Mouse (Mus musculus) G1E (cell line): ENCODE measurements around the gene Slc13a4. TPM values are rescaled to one million over a fixed set of nuclear protein-coding genes. Genes with fewer than 3 reads are reported as not detected.

ENCODE experiments used
- ATAC-seq: 2 replicates; pipeline ENCODE4 v1.8.0; 2016; ENCODE audit warnings: mild to moderate bottlenecking; ENCODE audit not compliant: insufficient number of reproducible peaks, poor library complexity, low FRiP score, severe bottlenecking; ENCODE audit errors: extremely low read depth
- DNase-seq: peaks from one replicate; pipeline ENCODE4 v3.0.0; 2012; ENCODE audit warnings: low spot score
- H3K27me3 ChIP-seq: 2 replicates; pipeline ENCODE4 v1.6.1; 2012; ENCODE audit warnings: mild to moderate bottlenecking, low read length, inconsistent platforms; ENCODE audit not compliant: insufficient read depth
- H3K36me3 ChIP-seq: replicated peaks from 2 replicates; pipeline ENCODE3; 2012; ENCODE audit warnings: mild to moderate bottlenecking, inconsistent platforms
- H3K4me1 ChIP-seq: 2 replicates; pipeline ENCODE4 v1.6.1; 2012; ENCODE audit warnings: low read depth, low read length, inconsistent platforms, mixed read lengths; ENCODE audit not compliant: insufficient read depth
- H3K4me3 ChIP-seq: 2 replicates; pipeline ENCODE4 v1.5.1; 2012; ENCODE audit warnings: low read depth, mild to moderate bottlenecking, inconsistent platforms, low read length, moderate library complexity, mixed read lengths
- H3K9me3 ChIP-seq: replicated peaks from 2 replicates; pipeline ENCODE4 v1.6.1; 2012; ENCODE audit warnings: inconsistent platforms
- CTCF ChIP-seq: IDR thresholded peaks from 2 replicates; pipeline ENCODE4 v1.5.1; 2012; ENCODE audit warnings: low read depth, low read length, inconsistent platforms, mixed read lengths
- GATA1 ChIP-seq: IDR thresholded peaks from 2 replicates; pipeline ENCODE4 v1.6.1; 2012; ENCODE audit warnings: borderline replicate concordance, low read length, inconsistent platforms, mixed read lengths
- GATA2 ChIP-seq: IDR thresholded peaks from 2 replicates; pipeline ENCODE4 v1.6.1; 2012; ENCODE audit warnings: low read depth, low read length, inconsistent platforms, borderline replicate concordance
- POLR2AphosphoS5 ChIP-seq: IDR thresholded peaks from 2 replicates; pipeline ENCODE4 v1.6.1; 2012; ENCODE audit warnings: low read depth, low read length, inconsistent platforms; ENCODE audit not compliant: insufficient replicate concordance
- TAL1 ChIP-seq: conservative IDR thresholded peaks from 2 replicates; pipeline ENCODE4 v1.6.1; 2012; ENCODE audit warnings: low read depth, low read length, inconsistent platforms, mixed read lengths
- polyA plus RNA-seq: library from polyadenylated mRNA; stranded (reverse); fragments of >175 nt; gene quantifications from 2 replicates; pipeline ENCODE4 v1.2.3, GENCODE M21; 2012
- total RNA-seq, 2 experiments: library from RNA; stranded (forward) in 1 of 2; stranded (reverse) in 1 of 2; fragments of 200-1000 nt in 1 of 2; fragments of >200 nt in 1 of 2; fragmentation: Nextera tagmentation in 1 of 2; gene quantifications; 2 replicates each; pipeline ENCODE4 v1.2.3; 2014 to 2017

Slc13a4 gene
- total and polyA plus RNA-seq, 3 experiments, result 0.05 TPM; not detected in 2

GRCm38 (mm10) chr6:35297516-35298227, 10.3 kb downstream of the Slc13a4 start:
- H3K36me3 ChIP-seq, result no peaks in the 10 kb centered on the region
- H3K27me3 ChIP-seq, result peaks cover 33% of the 10 kb centered on the region
- H3K4me1 ChIP-seq, result no peaks in the 10 kb centered on the region; the same call in 1 of the 2 replicates
- H3K4me3 ChIP-seq, result no peak overlapping the region
- DNase-seq, result no peak
- no peak for ATAC-seq
- TF ChIP-seq GATA1, result no peak
- no peak for TF ChIP-seq GATA2
- TF ChIP-seq POLR2AphosphoS5, result no peak
- TF ChIP-seq TAL1, result no peak
- TF ChIP-seq CTCF, result no peak
- no peaks in the 10 kb centered on the region for H3K9me3 ChIP-seq

GRCm38 (mm10) chr6:35297001-35297400, 10.9 kb downstream of the Slc13a4 start:
- no peak for DNase-seq
- no peak overlapping the region for H3K4me3 ChIP-seq
- no peak for ATAC-seq
- no peaks in the 10 kb centered on the region; the same call in 1 of the 2 replicates for H3K4me1 ChIP-seq
- TF ChIP-seq TAL1 (no peak), GATA2 (no peak), POLR2AphosphoS5 (no peak), CTCF (no peak), GATA1 (no peak)
- no peaks in the 10 kb centered on the region for H3K36me3 ChIP-seq
- no peaks in the 10 kb centered on the region for H3K9me3 ChIP-seq
- H3K27me3 ChIP-seq, result peaks cover 35% of the 10 kb centered on the region

GRCm38 (mm10) chr6:35294964-35295363, 13.0 kb downstream of the Slc13a4 start:
- H3K9me3 ChIP-seq, result no peaks in the 10 kb centered on the region
- H3K27me3 ChIP-seq, result peaks cover 34% of the 10 kb centered on the region
- no peak for TF ChIP-seq CTCF
- TF ChIP-seq TAL1, result no peak
- no peak for TF ChIP-seq POLR2AphosphoS5
- no peak for TF ChIP-seq GATA1
- TF ChIP-seq GATA2, result no peak
- no peak for DNase-seq
- no peak for ATAC-seq
- H3K4me1 ChIP-seq, result no peaks in the 10 kb centered on the region
- H3K36me3 ChIP-seq, result no peaks in the 10 kb centered on the region
- no peak overlapping the region for H3K4me3 ChIP-seq

- Histone ChIP-seq H3K4me1 (peaks cover 3% of the 10 kb centered on the region), H3K9me3 (no peaks in the 10 kb centered on the region), H3K36me3 (no peaks in the 10 kb centered on the region), H3K27me3 (peaks cover 46% of the 10 kb centered on the region), H3K4me3 (no peak overlapping the region)
- ATAC-seq (no peak), DNase-seq (no peak)
- TF ChIP-seq GATA1 (no peak), CTCF (no peak), GATA2 (no peak), TAL1 (no peak), POLR2AphosphoS5 (no peak)
Measured at GRCm38 (mm10) chr6:35289676-35290075, 18.3 kb downstream of the Slc13a4 start.

- H3K4me3 ChIP-seq, result no peak overlapping the region
Measured at GRCm38 (mm10) chr6:35288920-35289319, 19.0 kb downstream of the Slc13a4 start.

GRCm38 (mm10) chr6:35288114-35288761, 19.7 kb downstream of the Slc13a4 start:
- H3K4me1 ChIP-seq, result peaks cover 3% of the 10 kb centered on the region
- H3K36me3 ChIP-seq, result no peaks in the 10 kb centered on the region
- TF ChIP-seq GATA1, result no peak
- TF ChIP-seq GATA2, result no peak
- no peak for TF ChIP-seq POLR2AphosphoS5
- TF ChIP-seq CTCF, result no peak
- no peak for TF ChIP-seq TAL1
- H3K27me3 ChIP-seq, result peaks cover 47% of the 10 kb centered on the region
- no peak overlapping the region for H3K4me3 ChIP-seq
- no peak for ATAC-seq
- DNase-seq, result no peak
- no peaks in the 10 kb centered on the region for H3K9me3 ChIP-seq

More at GRCm38 (mm10) chr6:35288920-35289319, 19.0 kb downstream of the Slc13a4 start:
- Histone ChIP-seq H3K9me3 (no peaks in the 10 kb centered on the region), H3K36me3 (no peaks in the 10 kb centered on the region), H3K27me3 (peaks cover 50% of the 10 kb centered on the region), H3K4me1 (peaks cover 3% of the 10 kb centered on the region)
- DNase-seq (no peak), ATAC-seq (no peak)
- TF ChIP-seq TAL1, result no peak
- TF ChIP-seq POLR2AphosphoS5, result no peak
- TF ChIP-seq GATA1, result no peak
- no peak for TF ChIP-seq GATA2
- TF ChIP-seq CTCF, result no peak
